Mouse (Mus musculus): ENCODE measurements around the gene Ptprg. TPM values are rescaled to one million over a fixed set of nuclear protein-coding genes. Genes with fewer than 3 reads are reported as not detected.

The Ptprg gene
- polyA plus RNA-seq, 1 experiment, result 12.1 TPM

- Histone ChIP-seq H3K4me1 (ENCODE audit: control insufficient read depth, insufficient read depth, low read length) (no peaks in the 10 kb centered on the region), H3K4me3 (ENCODE audit: control insufficient read depth, low read depth, low read length) (no peak overlapping the region), H3K27me3 (ENCODE audit: control insufficient read depth, insufficient read depth, low read length) (no peaks in the 10 kb centered on the region), H3K27ac (ENCODE audit: control insufficient read depth, insufficient read depth, low read depth, low read length) (no peak overlapping the region), H3K36me3 (ENCODE audit: control insufficient read depth, insufficient read depth, low read length) (no peaks in the 10 kb centered on the region)
- TF ChIP-seq POLR2A (IDR thresholded peaks at IDR 0.05; ENCODE audit: control insufficient read depth, low read depth, low read length) (no peak), CTCF (IDR thresholded peaks at IDR 0.05; ENCODE audit: control insufficient read depth, insufficient read depth, insufficient replicate concordance, low read depth, low read length) (no peak)
Measured at GRCm38 (mm10) chr14:11679741-11680140, 126.4 kb downstream of the Ptprg start.

GRCm38 (mm10) chr14:11680621-11681020 lies 127.3 kb downstream of the Ptprg start:
- no peak overlapping the region for H3K27ac ChIP-seq (ENCODE audit: control insufficient read depth, insufficient read depth, low read depth, low read length)
- no peaks in the 10 kb centered on the region for H3K27me3 ChIP-seq (ENCODE audit: control insufficient read depth, insufficient read depth, low read length)
- no peaks in the 10 kb centered on the region for H3K4me1 ChIP-seq (ENCODE audit: control insufficient read depth, insufficient read depth, low read length)
- no peak overlapping the region for H3K4me3 ChIP-seq (ENCODE audit: control insufficient read depth, low read depth, low read length)
- no peaks in the 10 kb centered on the region for H3K36me3 ChIP-seq (ENCODE audit: control insufficient read depth, insufficient read depth, low read length)
- TF ChIP-seq POLR2A (IDR thresholded peaks at IDR 0.05; ENCODE audit: control insufficient read depth, low read depth, low read length) (no peak), CTCF (IDR thresholded peaks at IDR 0.05; ENCODE audit: control insufficient read depth, insufficient read depth, insufficient replicate concordance, low read depth, low read length) (no peak)

- Histone ChIP-seq H3K4me3 (ENCODE audit: control insufficient read depth, low read depth, low read length) (no peak overlapping the region), H3K4me1 (ENCODE audit: control insufficient read depth, insufficient read depth, low read length) (no peaks in the 10 kb centered on the region), H3K36me3 (ENCODE audit: control insufficient read depth, insufficient read depth, low read length) (no peaks in the 10 kb centered on the region), H3K27me3 (ENCODE audit: control insufficient read depth, insufficient read depth, low read length) (no peaks in the 10 kb centered on the region), H3K27ac (ENCODE audit: control insufficient read depth, insufficient read depth, low read depth, low read length) (no peak overlapping the region)
- TF ChIP-seq CTCF (IDR thresholded peaks at IDR 0.05; ENCODE audit: control insufficient read depth, insufficient read depth, insufficient replicate concordance, low read depth, low read length) (no peak), POLR2A (IDR thresholded peaks at IDR 0.05; ENCODE audit: control insufficient read depth, low read depth, low read length) (no peak)
Measured at GRCm38 (mm10) chr14:11682441-11682840, 129.1 kb downstream of the Ptprg start.

GRCm38 (mm10) chr14:11683386-11684081 lies 130.2 kb downstream of the Ptprg start:
- TF ChIP-seq CTCF (IDR thresholded peaks at IDR 0.05; ENCODE audit: control insufficient read depth, insufficient read depth, insufficient replicate concordance, low read depth, low read length), result no peak
- no peak for TF ChIP-seq POLR2A (IDR thresholded peaks at IDR 0.05; ENCODE audit: control insufficient read depth, low read depth, low read length)
- H3K27ac ChIP-seq (ENCODE audit: control insufficient read depth, insufficient read depth, low read depth, low read length), result no peak overlapping the region

GRCm38 (mm10) chr14:11684104-11684503 lies 130.8 kb downstream of the Ptprg start:
- Histone ChIP-seq H3K27ac (ENCODE audit: control insufficient read depth, insufficient read depth, low read depth, low read length) (no peak overlapping the region), H3K27me3 (ENCODE audit: control insufficient read depth, insufficient read depth, low read length) (no peaks in the 10 kb centered on the region), H3K4me1 (ENCODE audit: control insufficient read depth, insufficient read depth, low read length) (no peaks in the 10 kb centered on the region), H3K36me3 (ENCODE audit: control insufficient read depth, insufficient read depth, low read length) (no peaks in the 10 kb centered on the region), H3K4me3 (ENCODE audit: control insufficient read depth, low read depth, low read length) (no peak overlapping the region)
- TF ChIP-seq CTCF (IDR thresholded peaks at IDR 0.05; ENCODE audit: control insufficient read depth, insufficient read depth, insufficient replicate concordance, low read depth, low read length), result no peak
- TF ChIP-seq POLR2A (IDR thresholded peaks at IDR 0.05; ENCODE audit: control insufficient read depth, low read depth, low read length), result no peak

More at GRCm38 (mm10) chr14:11683386-11684081, 130.2 kb downstream of the Ptprg start:
- Histone ChIP-seq H3K36me3 (ENCODE audit: control insufficient read depth, insufficient read depth, low read length) (no peaks in the 10 kb centered on the region), H3K4me3 (ENCODE audit: control insufficient read depth, low read depth, low read length) (no peak overlapping the region), H3K4me1 (ENCODE audit: control insufficient read depth, insufficient read depth, low read length) (no peaks in the 10 kb centered on the region), H3K27me3 (ENCODE audit: control insufficient read depth, insufficient read depth, low read length) (no peaks in the 10 kb centered on the region)

GRCm38 (mm10) chr14:11687541-11687940 lies 134.2 kb downstream of the Ptprg start:
- H3K4me3 ChIP-seq (ENCODE audit: control insufficient read depth, low read depth, low read length), result no peak overlapping the region

GRCm38 (mm10) chr14:11688142-11688541 lies 134.8 kb downstream of the Ptprg start:
- H3K4me3 ChIP-seq (ENCODE audit: control insufficient read depth, low read depth, low read length), result no peak overlapping the region
- H3K4me1 ChIP-seq (ENCODE audit: control insufficient read depth, insufficient read depth, low read length), result no peaks in the 10 kb centered on the region
- TF ChIP-seq CTCF (IDR thresholded peaks at IDR 0.05; ENCODE audit: control insufficient read depth, insufficient read depth, insufficient replicate concordance, low read depth, low read length), result no peak
- no peak for TF ChIP-seq POLR2A (IDR thresholded peaks at IDR 0.05; ENCODE audit: control insufficient read depth, low read depth, low read length)
- no peaks in the 10 kb centered on the region for H3K36me3 ChIP-seq (ENCODE audit: control insufficient read depth, insufficient read depth, low read length)
- no peaks in the 10 kb centered on the region for H3K27me3 ChIP-seq (ENCODE audit: control insufficient read depth, insufficient read depth, low read length)
- H3K27ac ChIP-seq (ENCODE audit: control insufficient read depth, insufficient read depth, low read depth, low read length), result no peak overlapping the region

More at GRCm38 (mm10) chr14:11687541-11687940, 134.2 kb downstream of the Ptprg start:
- TF ChIP-seq CTCF (IDR thresholded peaks at IDR 0.05; ENCODE audit: control insufficient read depth, insufficient read depth, insufficient replicate concordance, low read depth, low read length) (no peak), POLR2A (IDR thresholded peaks at IDR 0.05; ENCODE audit: control insufficient read depth, low read depth, low read length) (no peak)
- H3K36me3 ChIP-seq (ENCODE audit: control insufficient read depth, insufficient read depth, low read length), result no peaks in the 10 kb centered on the region
- no peaks in the 10 kb centered on the region for H3K27me3 ChIP-seq (ENCODE audit: control insufficient read depth, insufficient read depth, low read length)
- no peaks in the 10 kb centered on the region for H3K4me1 ChIP-seq (ENCODE audit: control insufficient read depth, insufficient read depth, low read length)
- no peak overlapping the region for H3K27ac ChIP-seq (ENCODE audit: control insufficient read depth, insufficient read depth, low read depth, low read length)
